Mouse (Mus musculus): Measurements from ENCODE around the gene Tmed6. TPM values are rescaled to one million over a fixed set of nuclear protein-coding genes. Genes with fewer than 3 reads are reported as not detected.

Gene Tmed6
- polyA plus RNA-seq, 1 experiment: 108 TPM

GRCm38 (mm10) chr8:107062613-107063012 lies 2.8 kb downstream of the Tmed6 start:
- Histone ChIP-seq H3K27me3 (ENCODE audit: control insufficient read depth, insufficient read depth, low read length) (no peaks in the 10 kb centered on the region), H3K36me3 (ENCODE audit: control insufficient read depth, insufficient read depth, low read length) (no peaks in the 10 kb centered on the region)
- TF ChIP-seq POLR2A (IDR thresholded peaks at IDR 0.05; ENCODE audit: control insufficient read depth, low read depth, low read length) (no peak), CTCF (IDR thresholded peaks at IDR 0.05; ENCODE audit: control insufficient read depth, insufficient read depth, insufficient replicate concordance, low read depth, low read length) (no peak)

GRCm38 (mm10) chr8:107056973-107057369 lies 8.5 kb downstream of the Tmed6 start:
- H3K4me1 ChIP-seq (ENCODE audit: control insufficient read depth, insufficient read depth, low read length): peaks cover 10% of the 10 kb centered on the region
- TF ChIP-seq CTCF (IDR thresholded peaks at IDR 0.05; ENCODE audit: control insufficient read depth, insufficient read depth, insufficient replicate concordance, low read depth, low read length): no peak
- no peak for TF ChIP-seq POLR2A (IDR thresholded peaks at IDR 0.05; ENCODE audit: control insufficient read depth, low read depth, low read length)
- H3K27me3 ChIP-seq (ENCODE audit: control insufficient read depth, insufficient read depth, low read length): no peaks in the 10 kb centered on the region
- peak overlapping the region; percentile 76 for H3K27ac ChIP-seq (ENCODE audit: control insufficient read depth, insufficient read depth, low read depth, low read length)
- no peaks in the 10 kb centered on the region; the same call in 1 of the 2 replicates for H3K36me3 ChIP-seq (ENCODE audit: control insufficient read depth, insufficient read depth, low read length)
- H3K4me3 ChIP-seq (ENCODE audit: control insufficient read depth, low read depth, low read length): peak overlapping the region; percentile 88

More at GRCm38 (mm10) chr8:107062613-107063012, 2.8 kb downstream of the Tmed6 start:
- peaks cover 9% of the 10 kb centered on the region for H3K4me1 ChIP-seq (ENCODE audit: control insufficient read depth, insufficient read depth, low read length)
- no peak overlapping the region for H3K27ac ChIP-seq (ENCODE audit: control insufficient read depth, insufficient read depth, low read depth, low read length)
- H3K4me3 ChIP-seq (ENCODE audit: control insufficient read depth, low read depth, low read length): no peak overlapping the region

- no peaks in the 10 kb centered on the region; the same call in 1 of the 2 replicates for H3K36me3 ChIP-seq (ENCODE audit: control insufficient read depth, insufficient read depth, low read length)
- TF ChIP-seq CTCF (IDR thresholded peaks at IDR 0.05; ENCODE audit: control insufficient read depth, insufficient read depth, insufficient replicate concordance, low read depth, low read length): no peak
- TF ChIP-seq POLR2A (IDR thresholded peaks at IDR 0.05; ENCODE audit: control insufficient read depth, low read depth, low read length): peak; percentile 88
- peaks cover 10% of the 10 kb centered on the region for H3K4me1 ChIP-seq (ENCODE audit: control insufficient read depth, insufficient read depth, low read length)
- H3K4me3 ChIP-seq (ENCODE audit: control insufficient read depth, low read depth, low read length): peak within 1 kb of the TSS; percentile 88
- H3K27me3 ChIP-seq (ENCODE audit: control insufficient read depth, insufficient read depth, low read length): no peaks in the 10 kb centered on the region
- H3K27ac ChIP-seq (ENCODE audit: control insufficient read depth, insufficient read depth, low read depth, low read length): peak within 1 kb of the TSS; percentile 76
These were observed 9.1 kb downstream of the Tmed6 start, which contains the start of the genes Cog8 and Nip7 for GRCm38 (mm10) chr8:107056076-107056972. Gene Cog8 (minus strand): TSS chr8:107056689. Gene Nip7 (plus strand): TSS chr8:107056877.

GRCm38 (mm10) chr8:107052046-107052445 lies 13.4 kb downstream of the Tmed6 start:
- Histone ChIP-seq H3K27ac (ENCODE audit: control insufficient read depth, insufficient read depth, low read depth, low read length) (no peak overlapping the region), H3K27me3 (ENCODE audit: control insufficient read depth, insufficient read depth, low read length) (no peaks in the 10 kb centered on the region)

GRCm38 (mm10) chr8:107049480-107049879 lies 16.0 kb downstream of the Tmed6 start:
- no peaks in the 10 kb centered on the region; the same call in 1 of the 2 replicates for H3K36me3 ChIP-seq (ENCODE audit: control insufficient read depth, insufficient read depth, low read length)
- no peak overlapping the region for H3K27ac ChIP-seq (ENCODE audit: control insufficient read depth, insufficient read depth, low read depth, low read length)
- H3K27me3 ChIP-seq (ENCODE audit: control insufficient read depth, insufficient read depth, low read length): no peaks in the 10 kb centered on the region

More at GRCm38 (mm10) chr8:107052046-107052445, 13.4 kb downstream of the Tmed6 start:
- Histone ChIP-seq H3K4me3 (ENCODE audit: control insufficient read depth, low read depth, low read length) (no peak overlapping the region), H3K36me3 (ENCODE audit: control insufficient read depth, insufficient read depth, low read length) (no peaks in the 10 kb centered on the region; the same call in 1 of the 2 replicates), H3K4me1 (ENCODE audit: control insufficient read depth, insufficient read depth, low read length) (peaks cover 13% of the 10 kb centered on the region)
- TF ChIP-seq CTCF (IDR thresholded peaks at IDR 0.05; ENCODE audit: control insufficient read depth, insufficient read depth, insufficient replicate concordance, low read depth, low read length) (no peak), POLR2A (IDR thresholded peaks at IDR 0.05; ENCODE audit: control insufficient read depth, low read depth, low read length) (no peak)

GRCm38 (mm10) chr8:107048061-107048941 lies 17.1 kb downstream of the Tmed6 start, which contains the start of gene Pdf:
Gene Pdf (minus strand): TSS chr8:107048614.
- Histone ChIP-seq H3K36me3 (ENCODE audit: control insufficient read depth, insufficient read depth, low read length) (no peaks in the 10 kb centered on the region; the same call in 1 of the 2 replicates), H3K27me3 (ENCODE audit: control insufficient read depth, insufficient read depth, low read length) (no peaks in the 10 kb centered on the region), H3K4me1 (ENCODE audit: control insufficient read depth, insufficient read depth, low read length) (peaks cover 9% of the 10 kb centered on the region), H3K27ac (ENCODE audit: control insufficient read depth, insufficient read depth, low read depth, low read length) (peak within 1 kb of the TSS; percentile 78), H3K4me3 (ENCODE audit: control insufficient read depth, low read depth, low read length) (peak within 1 kb of the TSS; percentile 88)
- no peak; the same call in 1 of the 2 replicates for TF ChIP-seq CTCF (IDR thresholded peaks at IDR 0.05; ENCODE audit: control insufficient read depth, insufficient read depth, insufficient replicate concordance, low read depth, low read length)
- 0 out of 2 replicates have a peak, but pooled peaks have one; percentile 12 for TF ChIP-seq POLR2A (IDR thresholded peaks at IDR 0.05; ENCODE audit: control insufficient read depth, low read depth, low read length)

More at GRCm38 (mm10) chr8:107049480-107049879, 16.0 kb downstream of the Tmed6 start:
- no peak for TF ChIP-seq CTCF (IDR thresholded peaks at IDR 0.05; ENCODE audit: control insufficient read depth, insufficient read depth, insufficient replicate concordance, low read depth, low read length)
- no peak for TF ChIP-seq POLR2A (IDR thresholded peaks at IDR 0.05; ENCODE audit: control insufficient read depth, low read depth, low read length)
- H3K4me1 ChIP-seq (ENCODE audit: control insufficient read depth, insufficient read depth, low read length): peaks cover 9% of the 10 kb centered on the region
- H3K4me3 ChIP-seq (ENCODE audit: control insufficient read depth, low read depth, low read length): no peak overlapping the region

Data from testis, adult 2 months (tissue).